Mouse (Mus musculus) G1E (cell line): ENCODE results near the gene Iqcc. TPM values are rescaled to one million over a fixed set of nuclear protein-coding genes. Genes with fewer than 3 reads are reported as not detected.

ENCODE experiments used
- ATAC-seq: 2 replicates; pipeline ENCODE4 v1.8.0; 2016; ENCODE audit warnings: mild to moderate bottlenecking; ENCODE audit not compliant: insufficient number of reproducible peaks, poor library complexity, low FRiP score, severe bottlenecking; ENCODE audit errors: extremely low read depth
- DNase-seq: peaks from one replicate; pipeline ENCODE4 v3.0.0; 2012; ENCODE audit warnings: low spot score
- H3K27me3 ChIP-seq: 2 replicates; pipeline ENCODE4 v1.6.1; 2012; ENCODE audit warnings: mild to moderate bottlenecking, low read length, inconsistent platforms; ENCODE audit not compliant: insufficient read depth
- H3K36me3 ChIP-seq: replicated peaks from 2 replicates; pipeline ENCODE3; 2012; ENCODE audit warnings: mild to moderate bottlenecking, inconsistent platforms
- H3K4me1 ChIP-seq: 2 replicates; pipeline ENCODE4 v1.6.1; 2012; ENCODE audit warnings: low read depth, low read length, inconsistent platforms, mixed read lengths; ENCODE audit not compliant: insufficient read depth
- H3K4me3 ChIP-seq: 2 replicates; pipeline ENCODE4 v1.5.1; 2012; ENCODE audit warnings: low read depth, mild to moderate bottlenecking, inconsistent platforms, low read length, moderate library complexity, mixed read lengths
- H3K9me3 ChIP-seq: replicated peaks from 2 replicates; pipeline ENCODE4 v1.6.1; 2012; ENCODE audit warnings: inconsistent platforms
- CTCF ChIP-seq: IDR thresholded peaks from 2 replicates; pipeline ENCODE4 v1.5.1; 2012; ENCODE audit warnings: low read depth, low read length, inconsistent platforms, mixed read lengths
- GATA1 ChIP-seq: IDR thresholded peaks from 2 replicates; pipeline ENCODE4 v1.6.1; 2012; ENCODE audit warnings: borderline replicate concordance, low read length, inconsistent platforms, mixed read lengths
- GATA2 ChIP-seq: IDR thresholded peaks from 2 replicates; pipeline ENCODE4 v1.6.1; 2012; ENCODE audit warnings: low read depth, low read length, inconsistent platforms, borderline replicate concordance
- POLR2AphosphoS5 ChIP-seq: IDR thresholded peaks from 2 replicates; pipeline ENCODE4 v1.6.1; 2012; ENCODE audit warnings: low read depth, low read length, inconsistent platforms; ENCODE audit not compliant: insufficient replicate concordance
- TAL1 ChIP-seq: conservative IDR thresholded peaks from 2 replicates; pipeline ENCODE4 v1.6.1; 2012; ENCODE audit warnings: low read depth, low read length, inconsistent platforms, mixed read lengths
- polyA plus RNA-seq: library from polyadenylated mRNA; stranded (reverse); fragments of >175 nt; gene quantifications from 2 replicates; pipeline ENCODE4 v1.2.3, GENCODE M21; 2012
- total RNA-seq, 2 experiments: library from RNA; stranded (forward) in 1 of 2; stranded (reverse) in 1 of 2; fragments of 200-1000 nt in 1 of 2; fragments of >200 nt in 1 of 2; fragmentation: Nextera tagmentation in 1 of 2; gene quantifications; 2 replicates each; pipeline ENCODE4 v1.2.3; 2014 to 2017

Iqcc gene
- total and polyA plus RNA-seq, 3 experiments = 8.8 to 35.0 (median 23.6) TPM

DNA sequence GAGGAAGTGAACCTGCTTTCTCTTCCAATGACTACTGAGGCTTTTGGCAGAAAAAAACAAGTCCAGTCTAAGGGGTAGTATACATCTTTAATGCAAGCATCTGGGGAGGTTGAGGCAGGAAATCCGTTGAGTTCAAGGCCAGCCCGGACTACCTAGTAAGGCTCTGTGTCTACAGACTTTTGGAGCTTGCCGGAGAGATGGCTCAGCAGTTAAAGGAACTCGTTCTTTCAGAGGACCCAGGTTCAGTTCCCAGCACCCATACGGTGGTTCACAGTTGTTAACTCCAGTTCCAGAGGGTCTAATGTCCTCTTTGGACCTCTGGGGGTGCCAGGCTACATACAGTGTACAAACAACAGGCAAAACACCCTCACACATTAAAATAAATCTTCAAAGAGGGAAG lies 868 bp downstream of the Iqcc start:
- no peak for ATAC-seq
- H3K4me3 ChIP-seq = peak overlapping the region; percentile 84
- H3K36me3 ChIP-seq = peaks cover 66% of the 10 kb centered on the region
- H3K4me1 ChIP-seq = peaks cover 47% of the 10 kb centered on the region
- DNase-seq = no peak
- no peaks in the 10 kb centered on the region for H3K27me3 ChIP-seq
- H3K9me3 ChIP-seq = no peaks in the 10 kb centered on the region
- TF ChIP-seq POLR2AphosphoS5 (no peak), GATA2 (no peak), CTCF (no peak), TAL1 (no peak), GATA1 (no peak)

DNA sequence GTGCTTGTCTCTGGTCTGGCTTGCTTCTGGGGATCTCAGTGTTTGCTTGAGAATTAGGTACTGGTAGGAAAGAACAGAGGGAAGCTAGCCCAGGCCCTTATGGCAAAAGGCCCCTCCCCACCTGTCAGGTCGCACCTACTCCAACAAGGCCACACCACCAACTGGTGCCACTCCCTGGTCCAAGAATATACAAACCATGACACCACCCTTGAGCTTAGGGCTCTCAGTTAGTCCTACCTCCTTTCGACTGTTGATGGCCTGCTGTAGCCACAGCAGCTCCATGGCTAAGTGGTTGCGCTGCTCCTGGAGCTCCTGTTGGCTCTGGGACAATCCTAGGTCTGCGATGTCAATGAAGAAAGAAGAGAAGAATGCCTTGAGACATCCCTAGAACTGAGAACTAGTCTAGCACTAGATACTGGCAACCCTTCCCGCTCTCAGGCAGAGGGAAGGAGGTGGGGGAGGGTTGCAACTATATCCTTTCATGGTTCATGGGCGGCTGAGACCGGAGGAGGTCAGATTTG lies 1.7 kb downstream of the Iqcc start:
- Histone ChIP-seq H3K4me1 (peaks cover 39% of the 10 kb centered on the region), H3K27me3 (no peaks in the 10 kb centered on the region), H3K36me3 (peaks cover 63% of the 10 kb centered on the region), H3K9me3 (no peaks in the 10 kb centered on the region), H3K4me3 (no peak overlapping the region)
- DNase-seq = no peak
- ATAC-seq = no peak
- no peak for TF ChIP-seq GATA1
- no peak for TF ChIP-seq CTCF
- no peak for TF ChIP-seq POLR2AphosphoS5
- no peak for TF ChIP-seq TAL1
- TF ChIP-seq GATA2 = no peak

DNA sequence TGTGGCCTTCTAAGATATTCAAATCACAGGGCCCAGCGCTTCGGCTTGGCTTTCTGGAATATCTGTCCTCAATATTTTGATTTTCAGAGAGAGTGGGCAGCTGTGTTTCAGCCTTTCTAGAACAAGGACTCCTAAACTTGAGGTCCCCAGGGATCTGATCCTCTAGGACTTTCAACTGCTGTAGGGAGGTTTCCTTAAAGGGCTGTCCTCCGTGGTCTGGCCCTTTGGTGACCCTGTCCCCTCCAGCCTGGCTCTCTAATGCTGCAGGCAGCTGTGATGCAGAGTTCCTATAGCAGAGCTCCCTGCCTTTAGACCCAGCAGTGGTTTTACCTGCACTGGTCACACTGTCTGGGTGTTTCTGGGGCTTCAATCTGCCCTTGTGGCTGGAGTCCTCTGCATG lies 2.3 kb downstream of the Iqcc start:
- Histone ChIP-seq H3K4me1 (peaks cover 39% of the 10 kb centered on the region), H3K36me3 (peaks cover 63% of the 10 kb centered on the region), H3K9me3 (no peaks in the 10 kb centered on the region), H3K4me3 (no peak overlapping the region), H3K27me3 (no peaks in the 10 kb centered on the region)
- DNase-seq (no peak), ATAC-seq (no peak)
- no peak for TF ChIP-seq CTCF
- no peak for TF ChIP-seq GATA1
- no peak for TF ChIP-seq POLR2AphosphoS5
- no peak for TF ChIP-seq TAL1
- no peak for TF ChIP-seq GATA2

DNA sequence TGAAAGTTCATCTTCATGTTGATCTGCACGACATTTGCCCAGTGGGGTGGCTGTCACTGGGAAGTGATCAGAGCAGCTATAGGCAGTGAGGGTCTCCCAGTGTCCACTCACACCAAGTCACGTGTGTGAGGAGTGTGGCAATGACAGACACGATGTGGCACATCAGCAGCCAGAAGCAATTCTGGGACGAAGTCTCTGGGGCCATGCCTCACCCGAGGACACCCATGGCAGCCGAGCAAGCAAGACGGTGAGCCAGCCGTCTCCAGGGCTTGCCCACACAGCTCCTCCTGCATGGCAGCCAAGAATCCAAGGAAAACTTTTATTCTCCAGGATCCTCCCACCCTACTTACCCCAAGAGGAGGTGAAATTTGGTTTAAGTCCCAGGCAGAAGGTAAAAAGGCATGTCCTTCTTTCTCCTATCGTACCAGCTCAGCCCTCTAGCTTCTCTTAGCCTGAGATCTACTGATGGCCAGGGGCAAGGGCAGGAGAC lies 3.1 kb downstream of the Iqcc start:
- peaks cover 67% of the 10 kb centered on the region for H3K36me3 ChIP-seq
- DNase-seq = no peak
- TF ChIP-seq GATA1 (no peak), POLR2AphosphoS5 (no peak), CTCF (no peak), GATA2 (no peak), TAL1 (no peak)
- no peak for ATAC-seq
- peaks cover 35% of the 10 kb centered on the region for H3K4me1 ChIP-seq
- H3K9me3 ChIP-seq = no peaks in the 10 kb centered on the region
- no peak overlapping the region for H3K4me3 ChIP-seq
- no peaks in the 10 kb centered on the region for H3K27me3 ChIP-seq

DNA sequence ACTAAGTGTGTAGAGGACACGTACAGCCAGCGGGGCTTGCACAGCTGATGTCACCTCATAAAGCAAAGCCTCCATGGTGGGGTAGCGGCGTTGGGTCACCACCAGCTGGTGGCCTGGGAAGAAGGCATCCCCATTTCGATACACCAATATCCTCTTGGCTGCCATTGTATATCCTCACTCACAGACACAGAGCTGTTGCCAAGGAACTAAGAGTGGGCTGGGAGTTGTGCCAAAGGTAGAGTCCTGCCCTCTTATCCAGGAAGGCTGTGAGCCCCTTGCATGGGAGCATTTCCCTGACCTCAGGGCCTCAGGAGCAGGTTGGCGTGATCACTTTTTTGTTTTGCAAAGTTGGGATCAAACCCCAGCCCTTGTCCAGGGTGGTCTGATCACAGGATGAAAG lies 4.8 kb downstream of the Iqcc start, which contains the start of gene Dcdc2b:
TSS of gene Dcdc2b (minus strand) at position 165 of the 400 bp plus-strand sequence.
- Histone ChIP-seq H3K9me3 (no peaks in the 10 kb centered on the region), H3K4me3 (no peak within 1 kb of the TSS), H3K4me1 (peaks cover 26% of the 10 kb centered on the region), H3K27me3 (no peaks in the 10 kb centered on the region), H3K36me3 (peaks cover 78% of the 10 kb centered on the region)
- TF ChIP-seq TAL1 (no peak), GATA1 (no peak), POLR2AphosphoS5 (no peak), GATA2 (no peak), CTCF (no peak)
- ATAC-seq = no peak
- DNase-seq = no peak

DNA sequence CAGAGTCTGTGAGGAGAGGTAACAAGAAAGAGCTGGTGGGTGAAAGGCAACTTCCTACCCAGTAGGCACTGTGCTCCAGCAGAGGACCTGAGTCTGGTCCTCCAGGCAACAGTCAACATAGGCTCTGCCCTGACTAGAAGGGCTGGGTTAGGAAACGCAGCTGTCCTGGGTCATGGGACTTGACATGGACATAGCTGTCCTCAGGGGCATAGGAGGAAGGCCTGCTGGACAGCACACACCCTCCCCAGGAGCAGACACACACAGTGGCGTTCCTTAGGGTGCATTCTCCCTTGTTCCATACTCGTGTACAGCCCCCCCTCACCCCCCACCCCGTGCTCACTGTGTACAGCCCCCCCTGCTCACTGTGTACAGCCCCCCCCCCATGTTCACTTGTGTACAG lies 8.4 kb downstream of the Iqcc start:
- TF ChIP-seq POLR2AphosphoS5 (no peak), TAL1 (no peak), GATA1 (no peak), CTCF (no peak)
- Histone ChIP-seq H3K4me3 (no peak overlapping the region), H3K36me3 (peaks cover 85% of the 10 kb centered on the region), H3K9me3 (no peaks in the 10 kb centered on the region), H3K27me3 (no peaks in the 10 kb centered on the region), H3K4me1 (peaks cover 24% of the 10 kb centered on the region)
- no peak for DNase-seq
- no peak for ATAC-seq

DNA sequence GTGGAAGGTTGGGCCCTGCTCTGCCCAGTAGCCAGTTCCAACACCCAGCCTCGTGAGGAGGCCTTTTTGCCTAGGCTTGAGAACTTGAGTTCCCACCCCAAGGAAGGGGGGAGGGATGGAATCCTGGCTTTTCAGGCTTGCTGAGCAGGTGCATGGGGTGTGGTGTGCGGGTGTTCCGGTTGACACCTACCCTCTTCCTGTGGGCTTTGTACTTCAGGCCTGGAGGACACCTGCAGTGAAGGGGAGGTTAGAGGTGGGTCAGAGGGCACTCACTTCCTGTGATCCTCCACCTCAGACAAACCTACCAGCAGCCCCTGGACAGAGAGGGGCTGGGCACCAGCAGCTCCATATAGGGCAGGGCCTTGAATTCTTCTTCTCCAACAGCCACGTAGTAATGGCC lies 8.9 kb downstream of the Iqcc start:
- no peaks in the 10 kb centered on the region for H3K9me3 ChIP-seq
- H3K4me1 ChIP-seq = peaks cover 24% of the 10 kb centered on the region
- H3K27me3 ChIP-seq = no peaks in the 10 kb centered on the region
- no peak for TF ChIP-seq TAL1
- TF ChIP-seq CTCF = no peak
- no peak for TF ChIP-seq GATA2
- TF ChIP-seq POLR2AphosphoS5 = no peak
- no peak for TF ChIP-seq GATA1
- no peak overlapping the region for H3K4me3 ChIP-seq
- no peak for DNase-seq
- H3K36me3 ChIP-seq = peaks cover 86% of the 10 kb centered on the region
- ATAC-seq = no peak
